Mouse (Mus musculus) embryonic stem cell, embryonic (primary cell): ENCODE results near the gene Sgms1.

ENCODE experiments used
- CTCF ChIA-PET, 4 experiments: fragments of 300-600 bp in 2 of 4; fragments of 350-600 bp in 2 of 4; sonication (Branson Sonifier 250); formaldehyde crosslinking; loops; one replicate each; lab custom pipeline; 2022; ENCODE audit warnings: inconsistent platforms in 2 of 4; lab: Charles Lee
- POLR2A ChIA-PET, 4 experiments: fragments of 300-600 bp in 2 of 4; fragments of 350-600 bp in 2 of 4; sonication (Branson Sonifier 250); formaldehyde crosslinking; loops; one replicate each; lab custom pipeline; 2022; ENCODE audit warnings: antibody characterized with exemption in 4 of 4, inconsistent platforms in 1 of 4; lab: Charles Lee

Gene Sgms1

DNA sequence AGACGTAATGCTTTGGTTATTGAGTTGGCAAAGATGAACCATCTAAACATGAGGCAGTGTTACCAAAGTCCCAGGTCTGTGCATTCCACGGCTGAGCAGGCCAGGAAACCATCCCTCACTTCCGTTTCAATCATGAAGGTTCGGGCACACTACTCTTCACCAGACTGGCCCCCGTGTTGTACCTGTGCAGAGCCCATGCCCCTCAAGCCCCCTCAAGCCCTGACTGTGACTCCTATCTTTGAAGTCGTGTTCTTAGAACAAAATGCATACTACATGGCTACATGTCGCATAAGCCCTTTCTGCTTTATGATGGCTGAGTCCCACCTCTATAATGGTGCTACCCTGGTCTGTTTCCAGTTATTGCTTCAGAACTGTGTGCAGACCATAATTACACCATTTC lies 217.5 kb downstream of the Sgms1 start:
- CTCF ChIA-PET, result interaction anchor here in 2 of 4 experiments (0.8 to 4.3 kb wide), 3 partner anchors 148 to 217 kb away, joined by 3 to 27 read pairs (median 24); partner anchors contain the start of gene Sgms1 (in 1 of the 2)
- POLR2A ChIA-PET, result interaction anchor here in 3 of 4 experiments (0.7 to 2.8 kb wide), 11 partner anchors 9 to 149 kb away, joined by 3 to 19 read pairs (median 4); no protein-coding TSS in a partner anchor

DNA sequence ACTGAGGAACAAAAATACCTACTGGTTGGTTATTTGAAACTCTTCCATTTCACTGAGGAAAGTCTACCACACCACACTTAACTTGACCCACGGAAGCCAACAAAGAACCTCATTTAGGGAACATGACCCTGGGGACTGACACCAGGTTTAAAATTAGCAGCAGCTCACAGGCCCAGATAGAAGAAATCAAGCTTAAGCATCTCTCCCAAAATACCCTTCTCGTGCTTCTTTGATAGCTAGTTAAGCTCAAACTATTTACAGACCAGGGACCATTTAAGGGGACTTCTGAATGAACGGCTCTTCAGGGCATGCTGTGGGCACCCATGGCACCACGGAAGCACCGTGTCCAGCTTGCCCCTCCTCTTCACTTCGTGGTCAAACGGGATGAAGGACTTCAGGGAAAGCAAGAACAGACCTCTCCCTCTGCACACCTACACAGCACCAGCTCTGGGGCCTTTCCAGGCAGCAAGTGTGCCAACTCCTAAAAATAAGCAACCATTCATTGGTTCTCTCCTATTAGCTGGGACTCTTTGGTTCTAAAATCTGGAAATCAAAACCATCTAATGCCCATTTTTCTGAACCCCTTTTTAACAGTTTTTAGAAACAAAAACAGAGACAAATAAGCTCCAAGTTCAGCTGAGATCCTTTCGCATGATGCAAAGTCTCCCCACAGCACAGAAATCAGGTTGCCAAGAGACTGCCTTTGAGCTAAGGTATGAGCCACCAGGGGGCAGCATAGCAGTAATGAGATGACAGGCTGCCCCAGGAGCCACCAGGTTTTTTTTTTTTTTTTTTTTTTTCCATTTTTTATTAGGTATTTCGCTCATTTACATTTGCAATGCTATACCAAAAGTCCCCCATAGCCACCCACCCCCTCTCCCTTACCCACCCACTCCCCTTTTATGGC lies 219.6 kb downstream of the Sgms1 start:
- CTCF ChIA-PET, result interaction anchor here (0.6 to 4.3 kb wide), 45 partner anchors 8 to 1013 kb away, joined by 3 to 27 read pairs (median 5); partner anchors contain the start of genes Asah2 (in 1 of the 4), Minpp1 (in 1 of the 4) and Sgms1 (in 1 of the 4)
- POLR2A ChIA-PET, result interaction anchor here (0.6 to 2.8 kb wide), 28 partner anchors 9 to 1257 kb away, joined by 3 to 19 read pairs (median 4); no protein-coding TSS in a partner anchor

DNA sequence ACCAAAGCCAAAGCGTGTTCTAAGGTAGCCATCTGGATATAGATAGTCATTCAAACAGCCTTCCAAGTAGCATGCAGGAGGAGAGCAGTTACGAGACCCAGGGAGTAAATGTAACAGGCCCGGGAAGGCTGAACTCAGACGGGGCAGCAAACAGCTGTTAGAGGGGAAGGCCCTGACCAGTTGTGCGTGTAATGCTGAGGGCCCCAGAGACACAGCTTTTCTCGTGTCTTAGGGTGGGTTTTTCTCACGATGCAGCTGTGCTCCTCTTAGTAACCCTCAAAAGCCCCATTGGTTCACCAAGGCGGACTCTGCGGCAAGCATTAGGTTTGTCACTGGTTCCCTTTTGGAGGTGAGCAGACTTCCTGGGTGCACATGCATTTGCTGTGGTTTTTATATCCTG lies 221.5 kb downstream of the Sgms1 start:
- CTCF ChIA-PET, result interaction anchor here in 2 of 4 experiments (0.5 to 1.2 kb wide), 2 partner anchors 12 to 152 kb away, joined by 3 to 6 read pairs; no protein-coding TSS in a partner anchor
- POLR2A ChIA-PET, result interaction anchor here in 2 of 4 experiments (0.6 to 2.2 kb wide), 12 partner anchors 11 to 137 kb away, joined by 3 to 9 read pairs (median 3); no protein-coding TSS in a partner anchor

DNA sequence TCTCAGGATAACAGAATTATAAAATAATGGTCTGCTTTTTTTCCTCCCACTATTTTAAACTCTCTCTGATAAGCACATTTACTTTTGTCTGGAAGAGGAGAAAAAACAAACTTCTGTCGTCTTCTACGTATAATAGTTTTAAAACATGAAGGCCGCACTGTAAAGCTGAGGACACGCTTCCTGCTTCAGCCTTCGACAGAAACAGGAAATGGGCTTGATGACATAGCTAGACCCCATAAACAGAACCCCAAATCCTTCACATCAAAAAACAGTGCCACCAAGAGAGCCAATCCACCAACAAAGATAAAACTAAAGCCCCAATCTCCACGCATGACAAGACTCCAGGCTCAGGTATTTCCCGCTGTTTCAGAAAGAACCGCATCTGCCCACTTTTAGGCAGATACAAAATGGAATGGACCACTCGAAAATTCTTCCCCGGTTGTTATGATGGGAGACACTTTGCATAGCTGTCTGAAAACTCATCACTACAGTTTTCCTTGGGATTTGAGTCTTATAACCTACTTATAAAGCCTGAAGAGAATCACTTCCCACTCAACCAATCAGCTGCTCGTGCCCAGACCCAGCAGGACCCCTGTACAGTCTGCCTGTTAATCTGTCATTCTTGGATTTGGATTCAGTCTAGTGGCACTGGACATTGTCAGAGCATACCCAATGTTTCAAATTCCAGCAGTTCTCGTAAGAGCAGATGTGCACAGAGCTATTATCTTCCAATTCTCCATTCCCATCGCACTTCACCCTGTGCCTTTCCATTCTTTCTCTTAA lies 222.5 kb downstream of the Sgms1 start:
- POLR2A ChIA-PET, result interaction anchor here in 3 of 4 experiments (0.6 to 2.2 kb wide), 15 partner anchors 9 to 229 kb away, joined by 3 to 10 read pairs (median 3); no protein-coding TSS in a partner anchor
- CTCF ChIA-PET, result interaction anchor here (0.6 to 1.3 kb wide), 6 partner anchors 39 to 789 kb away, joined by 3 to 6 read pairs (median 3); no protein-coding TSS in a partner anchor

DNA sequence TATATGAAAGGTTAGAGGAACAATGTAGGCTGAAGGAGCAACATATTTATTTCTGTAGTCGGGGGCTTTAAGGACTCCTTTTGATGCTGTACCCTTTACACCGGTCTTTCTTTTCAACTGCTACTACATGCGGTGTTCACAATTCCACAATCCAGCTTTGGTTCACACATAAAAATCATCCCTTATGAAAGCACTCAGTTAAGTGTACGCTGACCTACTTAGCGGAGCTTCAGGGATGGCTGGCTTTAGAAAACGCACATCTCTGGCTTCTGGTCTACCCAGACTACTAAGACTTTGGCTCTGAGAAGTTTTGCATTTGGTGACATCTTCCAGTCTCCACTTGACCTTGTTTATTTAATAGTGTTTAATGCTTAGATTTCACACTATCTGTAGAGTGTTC lies 223.8 kb downstream of the Sgms1 start:
- POLR2A ChIA-PET, result interaction anchor here in 1 of 4 experiments (0.5 kb wide), 1 partner anchor 1725 kb away, joined by 4 read pairs; no protein-coding TSS in a partner anchor
- CTCF ChIA-PET, result no interaction called here

DNA sequence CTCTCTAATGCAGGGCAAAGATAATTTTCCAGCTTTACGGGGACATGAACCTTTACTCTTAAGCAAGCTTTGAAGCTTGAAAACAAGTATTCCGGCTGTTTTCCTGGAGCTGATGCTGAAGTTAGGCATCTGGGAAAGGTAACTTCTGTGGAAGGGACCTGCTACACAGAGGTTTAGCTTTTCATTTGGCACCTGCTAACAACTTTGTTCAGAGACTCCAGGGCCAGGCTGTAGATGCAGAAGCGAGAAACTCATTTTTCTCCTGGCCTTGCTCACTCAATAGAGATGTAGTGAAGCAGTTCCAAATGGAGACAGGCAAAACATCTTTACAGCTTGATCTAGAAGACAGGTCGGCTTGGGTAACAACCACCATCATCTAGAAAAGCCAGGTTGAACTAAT lies 225.4 kb downstream of the Sgms1 start:
- POLR2A ChIA-PET, result interaction anchor here in 1 of 4 experiments (1.3 kb wide), 1 partner anchor 8 kb away, joined by 4 read pairs; no protein-coding TSS in a partner anchor
- CTCF ChIA-PET, result no interaction called here

DNA sequence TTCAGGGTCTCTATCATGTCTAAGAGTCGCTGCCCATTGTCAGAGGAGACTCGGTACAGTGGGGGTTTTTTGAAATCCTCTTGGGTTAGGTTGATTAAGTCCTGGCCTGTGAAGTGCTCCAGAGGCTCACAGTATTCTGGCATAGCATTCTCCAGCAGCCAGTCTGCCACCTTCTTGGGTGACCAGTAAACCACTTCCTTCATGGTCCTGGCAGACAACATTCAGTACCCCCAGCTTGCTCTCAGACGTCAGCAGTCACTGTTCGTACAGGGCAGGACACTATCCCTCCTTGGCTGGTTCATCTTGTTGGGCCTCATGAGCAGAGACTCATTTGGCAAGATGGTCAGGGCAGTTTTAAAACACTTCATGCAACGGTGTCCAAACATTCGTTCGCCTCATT lies 229.6 kb downstream of the Sgms1 start:
- ChIA-PET CTCF (no interaction called here), POLR2A (no interaction called here)

DNA sequence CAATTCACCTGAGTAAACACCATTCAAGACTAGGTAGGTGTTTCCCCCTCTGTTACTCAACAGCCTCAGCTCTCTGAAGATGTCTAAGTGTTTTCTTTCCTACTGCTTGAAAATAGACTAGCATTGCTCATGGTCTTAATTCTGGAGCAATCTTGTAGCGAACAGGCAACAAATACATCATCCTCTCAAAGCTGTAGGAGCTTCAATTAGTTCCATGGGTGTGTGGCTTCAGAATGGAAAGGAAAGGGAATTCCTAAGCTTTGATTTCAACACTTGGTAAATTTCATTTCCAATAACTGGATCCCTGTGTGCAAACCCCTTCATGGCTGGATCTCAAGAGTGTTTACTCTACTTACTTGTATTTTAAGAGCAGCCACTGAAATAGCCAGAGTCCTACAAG lies 230.3 kb downstream of the Sgms1 start:
- ChIA-PET POLR2A (interaction anchor here in 2 of 4 experiments (1.0 to 1.5 kb wide), 2 partner anchors 15 to 230 kb away, joined by 4 to 8 read pairs; partner anchors contain the start of gene Sgms1 (in 1 of the 2)), CTCF (no interaction called here)

DNA sequence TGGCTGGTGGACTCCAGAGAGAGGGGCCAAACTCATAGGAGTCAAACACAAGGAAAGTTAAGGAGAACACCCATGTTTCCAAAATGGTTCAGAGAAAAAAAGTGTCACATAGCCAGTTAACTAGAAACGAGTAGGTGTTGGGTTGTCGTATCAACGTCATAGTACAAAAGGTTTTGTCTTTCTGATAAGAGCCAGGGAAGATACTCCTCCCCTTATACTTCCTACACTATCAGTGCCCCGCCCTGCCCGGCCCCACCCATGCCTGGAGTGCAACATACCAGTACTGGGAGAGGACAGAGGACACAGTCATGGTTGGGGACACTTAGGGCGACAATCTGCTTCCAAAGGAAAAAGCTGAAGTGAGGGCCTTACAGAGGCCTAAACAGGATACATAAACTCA lies 232.5 kb downstream of the Sgms1 start:
- CTCF ChIA-PET, result interaction anchor here in 1 of 4 experiments (1.1 kb wide), 1 partner anchor 13 kb away, joined by 6 read pairs; no protein-coding TSS in a partner anchor

DNA sequence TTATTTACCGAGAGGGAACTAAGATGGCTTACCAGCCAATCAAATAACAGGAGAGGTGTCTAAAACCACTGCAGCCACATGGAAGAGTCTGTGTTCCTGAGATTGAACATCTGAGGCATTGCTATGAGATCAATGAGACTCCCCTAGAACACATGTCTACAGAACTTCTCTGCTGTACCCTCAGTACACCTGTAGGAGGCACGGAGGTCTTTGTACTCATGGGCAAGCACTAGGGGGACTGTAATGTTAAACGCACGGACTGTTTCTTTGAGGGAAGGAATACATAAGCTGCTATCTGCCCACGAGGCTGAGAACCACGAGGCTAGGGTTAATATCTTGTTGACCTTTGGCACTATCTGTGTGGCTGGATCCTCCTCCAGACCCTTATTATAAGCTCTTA lies 237.0 kb downstream of the Sgms1 start:
- POLR2A ChIA-PET, result interaction anchor here in 1 of 4 experiments (1.1 kb wide), 1 partner anchor 10 kb away, joined by 3 read pairs; no protein-coding TSS in a partner anchor
- CTCF ChIA-PET, result interaction anchor here in 3 of 4 experiments (0.6 to 1.4 kb wide), 5 partner anchors 9 to 255 kb away, joined by 3 to 4 read pairs (median 3); no protein-coding TSS in a partner anchor

More for the DNA sequence above, 232.5 kb downstream of the Sgms1 start:
- POLR2A ChIA-PET, result interaction anchor here in 2 of 4 experiments (1.1 to 2.0 kb wide), 4 partner anchors 10 to 14 kb away, joined by 3 to 9 read pairs (median 4); no protein-coding TSS in a partner anchor

DNA sequence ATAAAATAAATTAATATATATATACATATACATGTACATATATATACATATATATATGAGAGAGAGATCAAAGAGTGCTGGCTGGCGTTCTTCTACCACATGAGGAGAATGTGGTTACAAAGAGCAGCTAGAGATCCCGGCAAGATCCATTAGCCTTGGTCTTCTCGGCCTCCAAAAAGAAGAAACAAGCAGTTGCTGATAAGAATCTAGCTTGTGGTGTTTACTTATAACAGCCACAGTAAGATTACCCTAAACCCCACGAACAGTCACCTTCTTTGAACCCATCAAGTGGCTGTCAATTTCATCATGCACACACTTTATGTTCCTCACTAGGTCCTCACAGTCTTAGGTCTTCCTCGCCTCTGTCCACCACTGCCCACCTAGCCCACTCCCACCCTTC lies 240.8 kb downstream of the Sgms1 start:
- ChIA-PET POLR2A (interaction anchor here in 1 of 4 experiments (1.4 kb wide), 1 partner anchor 62 kb away, joined by 5 read pairs; no protein-coding TSS in a partner anchor), CTCF (no interaction called here)

DNA sequence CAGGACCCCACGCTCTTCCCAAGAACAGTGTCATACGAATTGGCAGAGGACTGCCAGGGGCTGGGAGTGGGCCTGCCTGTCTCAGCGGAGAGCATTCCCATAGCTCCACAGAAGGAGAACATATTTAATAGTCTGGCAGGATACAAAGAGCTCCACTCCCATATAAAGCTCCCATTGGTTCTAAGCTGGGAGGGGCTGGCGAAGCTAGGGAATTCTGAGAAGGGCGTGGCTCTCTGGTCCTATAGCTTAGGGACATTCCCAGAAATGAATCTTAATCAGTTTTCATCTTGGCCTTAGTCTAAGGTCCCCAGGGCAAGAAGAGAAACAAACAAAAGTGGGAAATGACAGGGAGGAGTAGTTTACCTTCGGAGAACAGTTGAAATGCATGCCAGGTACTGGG lies 247.1 kb downstream of the Sgms1 start:
- ChIA-PET CTCF (interaction anchor here in 2 of 4 experiments (0.5 to 1.5 kb wide), 4 partner anchors 15 to 178 kb away, joined by 3 to 15 read pairs (median 5); no protein-coding TSS in a partner anchor), POLR2A (interaction anchor here in 3 of 4 experiments (0.6 to 1.3 kb wide), 6 partner anchors 10 to 246 kb away, joined by 3 to 4 read pairs (median 4); partner anchors contain the start of gene Sgms1 (in 1 of the 3))

DNA sequence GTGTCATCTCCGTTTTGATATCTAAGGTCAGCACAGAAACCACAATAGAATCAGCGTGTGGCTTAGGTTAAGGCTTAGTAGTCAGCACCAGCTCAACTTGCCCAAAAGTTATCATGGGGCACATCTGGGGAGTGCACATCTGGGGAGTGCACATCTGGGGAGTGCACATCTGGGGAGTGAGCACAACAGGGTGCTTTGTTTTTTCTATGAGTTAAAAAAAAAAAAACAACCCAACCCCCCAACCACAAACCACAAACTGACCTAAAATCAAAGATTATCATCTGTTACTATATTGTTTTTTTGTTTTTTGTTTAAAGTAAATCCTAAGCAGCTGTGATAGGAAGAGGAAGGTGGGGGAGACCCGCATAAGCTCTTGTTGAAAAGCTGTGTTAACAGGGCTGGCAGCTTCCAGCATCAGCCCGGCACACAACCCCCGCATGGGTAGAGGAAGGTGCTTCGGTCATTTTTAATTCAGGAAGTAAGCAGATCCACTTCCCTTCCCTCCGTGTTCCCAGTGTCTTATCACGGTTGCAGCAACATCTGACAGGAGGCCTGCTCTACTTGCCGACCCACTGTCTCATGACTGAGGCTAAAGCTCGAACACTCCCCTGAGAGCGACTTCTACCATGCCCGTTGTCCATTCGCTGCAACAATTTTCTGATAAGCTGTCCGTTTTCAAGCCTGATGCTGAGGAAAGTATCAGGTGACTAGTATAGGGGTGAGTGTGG lies 251.0 kb downstream of the Sgms1 start:
- CTCF ChIA-PET, result no interaction called here
- POLR2A ChIA-PET, result interaction anchor here in 3 of 4 experiments (0.9 to 1.2 kb wide), 6 partner anchors 7 to 183 kb away, joined by 3 to 5 read pairs (median 4); partner anchors contain the start of gene Asah2 (in 1 of the 3)

DNA sequence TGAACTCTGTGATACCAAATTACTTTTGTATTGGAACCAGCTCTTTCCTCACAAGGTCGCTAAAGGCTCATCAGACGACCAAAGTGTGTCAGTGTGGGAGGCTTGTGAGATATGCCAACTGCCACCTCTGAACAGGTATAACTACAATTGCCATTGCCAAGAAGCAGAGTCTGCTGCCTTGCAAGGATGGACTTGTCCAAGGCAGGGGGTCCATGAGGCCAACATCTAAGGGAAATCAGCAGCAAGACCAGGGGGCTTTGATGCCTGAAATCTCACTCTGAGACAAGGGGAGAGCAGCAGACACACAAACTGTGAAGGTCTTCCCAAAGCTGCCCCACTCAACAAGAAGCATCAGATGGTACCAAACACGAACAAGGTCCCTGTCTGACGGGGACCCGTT lies 251.6 kb downstream of the Sgms1 start:
- CTCF ChIA-PET, result no interaction called here
- POLR2A ChIA-PET, result interaction anchor here in 2 of 4 experiments (0.6 to 1.2 kb wide), 4 partner anchors 18 to 183 kb away, joined by 3 to 7 read pairs (median 3); partner anchors contain the start of gene Asah2 (in 1 of the 2)

DNA sequence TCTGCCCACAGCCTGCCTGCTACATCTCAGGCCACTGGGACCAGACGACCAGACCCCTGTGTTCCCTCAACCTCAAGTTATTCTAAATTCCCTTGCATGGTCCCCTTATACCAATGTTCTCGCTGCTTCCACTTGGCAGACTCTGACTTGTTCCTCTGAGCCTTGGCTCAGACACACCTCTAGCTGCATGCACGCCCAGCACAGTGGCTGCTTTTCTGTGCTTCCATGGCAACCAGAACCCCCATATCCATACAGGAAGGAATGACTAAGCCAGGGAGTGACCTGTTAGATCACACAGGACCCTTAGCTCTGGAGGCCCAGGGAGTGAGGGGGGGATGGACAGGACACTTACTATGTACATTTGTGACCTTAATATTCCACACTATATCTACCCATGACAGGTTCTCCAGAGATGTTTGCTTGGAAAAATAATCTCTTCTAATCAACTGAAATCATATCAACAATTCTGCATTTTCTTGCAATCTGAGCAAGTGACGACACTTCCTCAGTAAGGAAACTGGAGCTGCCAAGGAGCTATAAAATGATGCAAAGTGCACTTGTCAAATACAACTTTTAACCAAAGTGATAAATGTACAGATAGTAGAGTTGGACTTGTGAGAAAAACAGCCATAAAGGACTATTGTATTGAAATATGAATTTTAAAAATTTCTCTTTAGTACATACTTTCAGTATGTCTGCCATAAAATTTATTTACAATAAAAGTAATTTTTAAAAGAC lies 252.5 kb downstream of the Sgms1 start:
- ChIA-PET POLR2A (interaction anchor here in 2 of 4 experiments (0.6 to 1.9 kb wide), 5 partner anchors 9 to 183 kb away, joined by 3 to 7 read pairs (median 3); no protein-coding TSS in a partner anchor), CTCF (no interaction called here)
